Mouse (Mus musculus) hindbrain, embryonic 13.5 days (tissue): ENCODE results near the gene Il10. TPM values are rescaled to one million over a fixed set of nuclear protein-coding genes. Genes with fewer than 3 reads are reported as not detected.

Source experiments
- ATAC-seq: fragments of 200-750 bp; cut with Nextera tagmentation; 2 replicates; pipeline ENCODE4 v1.8.0; 2017; ENCODE audit warnings: moderate TSS enrichment; ENCODE audit not compliant: low FRiP score
- H3K27ac ChIP-seq: fragments of 300-500 bp; sonication (generic); 2 replicates; pipeline ENCODE4 v1.5.1; 2015; ENCODE audit warnings: inconsistent platforms, mild to moderate bottlenecking, moderate library complexity
- H3K27me3 ChIP-seq: fragments of 300-500 bp; sonication (generic); 2 replicates; pipeline ENCODE4 v1.6.1; 2015; ENCODE audit warnings: mild to moderate bottlenecking, inconsistent platforms
- H3K36me3 ChIP-seq: fragments of 300-500 bp; sonication (generic); 2 replicates; pipeline ENCODE4 v1.6.1; 2015; ENCODE audit warnings: mild to moderate bottlenecking, inconsistent platforms
- H3K4me1 ChIP-seq: fragments of 300-500 bp; sonication (generic); replicated peaks from 2 replicates; pipeline ENCODE4 v1.6.1; 2015; ENCODE audit warnings: inconsistent platforms
- H3K4me2 ChIP-seq: fragments of 300-500 bp; sonication (generic); 2 replicates; pipeline ENCODE4 v1.6.1; 2015; ENCODE audit warnings: inconsistent platforms, mild to moderate bottlenecking, moderate library complexity
- H3K4me3 ChIP-seq: fragments of 300-500 bp; sonication (generic); 2 replicates; pipeline ENCODE4 v1.5.1; 2015; ENCODE audit warnings: mild to moderate bottlenecking, inconsistent platforms
- H3K9ac ChIP-seq: fragments of 300-500 bp; sonication (generic); 2 replicates; pipeline ENCODE4 v1.6.1; 2015; ENCODE audit warnings: mild to moderate bottlenecking, inconsistent platforms
- H3K9me3 ChIP-seq: fragments of 300-500 bp; sonication (generic); 2 replicates; pipeline ENCODE4 v1.6.1; 2016; ENCODE audit warnings: inconsistent platforms
- WGBS: fragments of 180-500 bp; shearing (Covaris S2); methylation state at CpG from one replicate; pipeline ENCODE4 v1.1.7; 2015; 5-methylcytosine and 5-hydroxymethylcytosine counted together
- polyA plus RNA-seq: library from polyadenylated mRNA; unstranded; fragments of >200 nt; fragmentation: Nextera tagmentation; extraction: Ambion mirVana; gene quantifications from 2 replicates; pipeline ENCODE4 v1.2.1, GENCODE M21; 2015

The Il10 gene
- polyA plus RNA-seq, 1 experiment from 2014 or later: not detected

DNA sequence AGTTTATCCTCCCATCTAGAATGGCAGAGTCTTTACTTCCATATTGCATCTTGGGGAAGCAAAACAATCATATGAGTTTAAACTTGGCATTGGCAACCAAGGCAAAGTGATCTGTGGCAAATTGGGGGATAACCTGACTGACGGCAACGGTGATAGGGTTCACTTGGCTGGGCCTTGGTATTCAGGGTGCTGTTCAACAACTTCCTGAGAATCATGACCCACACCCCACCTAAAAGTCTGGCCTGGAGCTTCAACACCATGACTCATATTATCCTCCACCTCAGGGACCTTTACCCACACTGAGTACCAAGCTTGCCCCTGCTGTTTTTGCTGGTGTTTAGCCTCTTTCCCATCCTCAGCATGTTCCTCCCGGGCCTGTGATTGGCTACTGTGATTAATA is 19.3 kb upstream of the Il10 start:
- no peak overlapping the region for H3K4me3 ChIP-seq
- 90% methylated on average over 3 of the region's 3 CpGs for WGBS
- H3K36me3 ChIP-seq: no peaks in the 10 kb centered on the region
- no peak for ATAC-seq
- no peaks in the 10 kb centered on the region for H3K4me1 ChIP-seq
- H3K9ac ChIP-seq: no peak overlapping the region
- H3K4me2 ChIP-seq: no peak overlapping the region
- no peaks in the 10 kb centered on the region for H3K9me3 ChIP-seq
- H3K27ac ChIP-seq: no peak overlapping the region
- no peaks in the 10 kb centered on the region for H3K27me3 ChIP-seq

DNA sequence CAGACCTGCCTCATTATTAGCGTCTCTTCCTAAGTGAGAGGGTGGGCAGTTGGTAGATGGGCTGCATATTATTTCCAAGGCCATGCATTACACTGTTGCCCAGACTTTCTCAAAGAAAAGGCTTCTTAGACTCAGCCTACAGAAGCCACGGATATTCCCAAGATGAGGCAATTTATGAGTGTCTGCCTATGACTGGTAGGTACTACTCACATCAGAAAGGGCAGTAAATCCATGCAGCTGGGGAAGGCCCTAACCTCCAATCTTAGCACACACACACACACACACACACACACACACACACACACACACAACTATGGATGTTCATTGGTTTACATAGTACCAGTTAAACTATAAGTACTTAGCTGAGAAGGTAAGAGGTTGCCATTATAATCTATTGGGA is 17.1 kb upstream of the Il10 start:
- no peak for ATAC-seq
- WGBS: 93% methylated on average over 2 of the region's 2 CpGs

DNA sequence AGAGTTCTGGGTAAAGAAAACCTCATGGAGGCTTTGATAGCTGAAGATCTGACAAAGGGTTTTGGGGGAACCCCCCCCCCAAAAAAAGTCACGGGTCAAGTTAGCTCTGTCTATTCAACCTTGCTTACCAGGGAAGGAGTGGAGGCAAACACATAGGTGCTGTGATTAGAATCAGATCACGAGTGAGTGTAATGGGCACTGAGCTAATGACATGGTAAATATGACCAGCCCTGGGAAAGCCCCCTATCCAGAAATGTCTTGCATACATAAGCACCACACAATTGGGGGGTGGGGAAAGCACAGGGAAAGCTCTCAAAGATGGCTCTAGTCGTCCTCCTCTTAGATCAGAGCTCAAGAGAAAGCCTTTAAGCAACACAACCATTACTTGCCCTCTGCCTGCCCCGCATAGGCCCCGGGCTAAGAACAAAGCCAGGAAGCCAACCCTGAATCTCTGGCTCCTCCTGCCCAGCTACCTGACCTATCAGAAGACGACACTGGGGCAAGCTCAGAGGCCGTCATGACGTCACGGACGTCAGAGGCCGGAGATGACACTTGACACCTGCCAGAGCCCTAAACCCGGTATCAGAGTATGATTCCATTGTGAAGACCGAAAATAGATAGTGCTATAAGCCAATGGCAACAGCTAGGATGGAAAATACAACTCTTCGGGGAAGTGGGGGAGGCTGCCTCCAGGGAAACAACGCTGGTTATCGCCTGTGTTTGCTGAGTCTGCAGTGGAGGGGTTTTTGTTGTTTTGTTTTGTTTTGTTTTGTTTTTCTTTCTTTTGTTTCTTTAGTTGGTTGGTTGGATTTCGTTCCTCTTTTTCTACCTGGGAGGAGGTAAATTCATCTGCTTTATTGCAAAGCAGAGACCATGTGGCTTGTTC is 16.4 kb upstream of the Il10 start:
- Histone ChIP-seq H3K4me2 (no peak overlapping the region), H3K27ac (no peak overlapping the region), H3K4me3 (no peak overlapping the region), H3K27me3 (no peaks in the 10 kb centered on the region), H3K4me1 (no peaks in the 10 kb centered on the region), H3K9me3 (no peaks in the 10 kb centered on the region), H3K36me3 (no peaks in the 10 kb centered on the region), H3K9ac (no peak overlapping the region)
- no peak for ATAC-seq
- WGBS: 72% methylated on average over 17 of the region's 17 CpGs

More for the DNA sequence above, 17.1 kb upstream of the Il10 start:
- no peaks in the 10 kb centered on the region for H3K27me3 ChIP-seq
- H3K4me3 ChIP-seq: no peak overlapping the region
- no peaks in the 10 kb centered on the region for H3K4me1 ChIP-seq
- H3K9me3 ChIP-seq: no peaks in the 10 kb centered on the region
- no peak overlapping the region for H3K9ac ChIP-seq
- H3K27ac ChIP-seq: no peak overlapping the region
- no peaks in the 10 kb centered on the region for H3K36me3 ChIP-seq
- no peak overlapping the region for H3K4me2 ChIP-seq

DNA sequence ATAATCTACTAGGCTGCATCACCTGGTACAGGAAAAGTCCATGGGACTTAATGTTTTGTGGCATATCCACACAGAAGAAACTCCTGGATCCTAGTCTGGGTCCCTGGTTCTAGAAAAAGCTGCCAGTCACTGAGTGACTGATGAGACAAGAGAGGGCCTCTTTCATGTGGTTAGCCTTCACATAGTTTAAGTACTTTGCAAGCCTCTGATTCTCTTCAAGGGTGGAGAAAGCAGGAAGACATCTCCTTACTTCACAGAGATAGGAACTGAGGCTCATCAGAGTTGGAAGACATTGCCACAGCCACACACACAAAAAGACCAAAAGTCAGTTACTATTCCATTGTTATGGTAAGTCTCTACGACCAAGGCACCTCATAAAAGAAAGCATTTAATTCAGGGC is 13.6 kb upstream of the Il10 start:
- no peak for ATAC-seq
- Histone ChIP-seq H3K4me1 (no peaks in the 10 kb centered on the region), H3K9me3 (no peaks in the 10 kb centered on the region), H3K36me3 (no peaks in the 10 kb centered on the region), H3K4me2 (no peak overlapping the region), H3K27me3 (no peaks in the 10 kb centered on the region), H3K9ac (no peak overlapping the region), H3K4me3 (no peak overlapping the region), H3K27ac (no peak overlapping the region)
- 50% methylated on average over 1 of the region's 1 CpGs for WGBS

DNA sequence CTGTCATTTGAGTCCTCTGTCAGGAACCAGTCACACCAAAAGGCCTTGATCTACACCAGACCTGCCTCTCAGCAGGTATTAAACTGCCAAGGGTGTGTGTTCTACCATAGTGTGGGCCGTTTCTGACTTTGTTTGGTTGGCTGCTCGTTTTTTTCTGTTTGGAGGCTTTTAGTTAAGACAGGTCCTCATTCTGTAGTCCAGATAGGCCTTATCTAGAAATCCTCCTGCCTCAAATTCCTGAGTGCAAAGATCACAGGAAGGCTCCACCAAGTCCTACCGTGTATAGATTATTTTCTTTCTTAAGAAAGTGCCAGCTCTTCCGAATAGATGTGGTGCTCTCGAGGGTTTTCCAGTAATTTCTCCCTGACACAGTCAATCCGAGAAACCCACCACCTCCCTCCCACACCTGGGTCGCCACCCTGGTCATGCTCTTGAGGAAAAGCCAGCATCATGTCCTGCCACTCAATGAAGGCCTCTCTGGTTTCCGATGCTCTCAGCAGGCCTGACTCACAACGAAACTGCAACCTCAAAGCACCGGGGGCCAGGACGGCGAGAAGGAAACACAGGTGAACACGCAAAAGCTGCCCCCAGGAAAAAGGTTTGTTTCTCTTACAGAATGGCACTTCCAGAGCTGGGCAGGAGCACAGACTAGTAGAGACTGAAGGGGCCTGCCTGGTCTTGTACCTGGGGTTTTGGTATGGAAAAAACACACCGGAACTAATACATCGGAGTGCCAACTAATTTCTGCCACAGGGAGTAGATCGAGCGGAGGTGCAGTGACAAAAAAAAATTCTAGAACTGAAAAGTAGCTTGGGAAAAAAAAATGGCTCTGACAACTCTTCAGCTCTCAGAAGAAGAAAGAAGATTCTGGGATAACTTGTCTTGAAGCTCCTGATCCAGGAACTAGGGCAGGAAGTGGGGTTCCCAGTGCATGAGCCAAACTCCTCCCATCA is 9.2 kb upstream of the Il10 start:
- Histone ChIP-seq H3K4me3 (no peak overlapping the region), H3K36me3 (no peaks in the 10 kb centered on the region), H3K27me3 (no peaks in the 10 kb centered on the region), H3K4me1 (no peaks in the 10 kb centered on the region), H3K27ac (no peak overlapping the region), H3K9ac (no peak overlapping the region), H3K9me3 (no peaks in the 10 kb centered on the region), H3K4me2 (no peak overlapping the region)
- WGBS: 89% methylated on average over 17 of the region's 17 CpGs
- ATAC-seq: no peak

DNA sequence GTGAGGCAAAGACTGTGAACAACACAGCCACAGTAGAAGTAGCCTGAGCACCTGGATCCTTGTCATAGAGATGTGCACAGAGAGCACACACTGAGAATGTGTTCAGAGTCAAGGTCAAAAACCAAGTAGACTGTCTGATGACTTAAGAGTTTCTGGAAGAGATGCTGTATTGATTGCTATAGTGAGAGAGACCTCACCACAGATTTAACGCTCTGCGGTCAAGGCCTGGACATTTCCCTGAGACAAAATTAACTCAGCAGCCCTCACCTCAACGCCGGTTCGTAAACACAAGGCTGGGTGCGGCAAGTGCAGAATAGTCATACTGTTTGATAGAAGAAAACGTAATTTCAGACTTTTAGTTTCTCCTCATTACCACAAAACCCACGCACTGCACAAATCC is 7.2 kb upstream of the Il10 start:
- no peaks in the 10 kb centered on the region for H3K27me3 ChIP-seq
- no peaks in the 10 kb centered on the region for H3K4me1 ChIP-seq
- H3K36me3 ChIP-seq: no peaks in the 10 kb centered on the region
- no peaks in the 10 kb centered on the region for H3K9me3 ChIP-seq
- no peak overlapping the region for H3K27ac ChIP-seq
- no peak overlapping the region for H3K4me3 ChIP-seq
- H3K4me2 ChIP-seq: no peak overlapping the region
- no peak overlapping the region for H3K9ac ChIP-seq
- WGBS: 91% methylated on average over 8 of the region's 8 CpGs
- ATAC-seq: no peak

DNA sequence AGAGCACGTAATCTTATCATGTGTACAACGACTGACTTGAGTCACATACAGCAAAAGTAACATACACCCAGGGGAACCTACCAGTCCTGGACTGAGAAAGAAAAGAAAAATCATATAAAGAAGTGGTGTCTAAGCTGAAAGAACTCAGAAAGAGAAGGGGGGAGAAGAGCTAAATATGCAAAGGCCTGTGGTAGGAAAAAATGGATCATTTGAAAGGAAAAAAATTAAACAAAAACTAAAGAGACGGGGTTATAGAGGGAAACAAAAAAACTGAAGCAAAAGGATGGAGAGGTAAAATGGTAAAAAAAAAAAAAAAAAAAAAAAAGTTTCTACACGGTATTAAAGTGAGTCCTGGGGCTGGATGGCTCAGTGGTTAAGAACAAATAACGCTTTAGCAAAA is 5.7 kb upstream of the Il10 start:
- Histone ChIP-seq H3K9ac (no peak overlapping the region), H3K4me2 (no peak overlapping the region), H3K4me3 (no peak overlapping the region), H3K36me3 (no peaks in the 10 kb centered on the region), H3K4me1 (no peaks in the 10 kb centered on the region), H3K27ac (no peak overlapping the region), H3K9me3 (no peaks in the 10 kb centered on the region), H3K27me3 (no peaks in the 10 kb centered on the region)
- 94% methylated on average over 5 of the region's 5 CpGs for WGBS
- ATAC-seq: no peak

DNA sequence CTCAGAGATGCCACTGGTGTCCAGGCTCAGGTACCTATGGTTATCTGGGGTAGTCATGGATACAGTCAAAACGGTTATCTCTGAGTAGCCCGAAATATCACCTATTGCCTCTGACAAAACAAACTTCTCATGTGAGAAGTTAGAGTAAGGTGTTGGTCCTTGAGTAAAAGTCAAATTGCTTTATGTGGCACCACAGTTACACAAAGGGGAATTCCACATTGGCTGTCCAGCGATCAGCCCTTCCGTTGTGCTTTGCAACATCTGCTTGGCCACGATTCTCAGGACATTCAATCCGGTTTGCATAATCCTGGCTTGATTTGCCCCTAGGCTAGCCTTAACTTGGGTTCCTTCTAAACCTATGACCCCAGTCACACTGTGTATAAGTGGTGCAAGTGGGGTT is 4.4 kb upstream of the Il10 start:
- WGBS: 93% methylated on average over 6 of the region's 6 CpGs
- H3K4me1 ChIP-seq: no peaks in the 10 kb centered on the region
- H3K27me3 ChIP-seq: no peaks in the 10 kb centered on the region
- no peak overlapping the region for H3K27ac ChIP-seq
- H3K4me2 ChIP-seq: no peak overlapping the region
- no peak overlapping the region for H3K4me3 ChIP-seq
- no peaks in the 10 kb centered on the region for H3K9me3 ChIP-seq
- no peaks in the 10 kb centered on the region for H3K36me3 ChIP-seq
- ATAC-seq: no peak
- no peak overlapping the region for H3K9ac ChIP-seq

DNA sequence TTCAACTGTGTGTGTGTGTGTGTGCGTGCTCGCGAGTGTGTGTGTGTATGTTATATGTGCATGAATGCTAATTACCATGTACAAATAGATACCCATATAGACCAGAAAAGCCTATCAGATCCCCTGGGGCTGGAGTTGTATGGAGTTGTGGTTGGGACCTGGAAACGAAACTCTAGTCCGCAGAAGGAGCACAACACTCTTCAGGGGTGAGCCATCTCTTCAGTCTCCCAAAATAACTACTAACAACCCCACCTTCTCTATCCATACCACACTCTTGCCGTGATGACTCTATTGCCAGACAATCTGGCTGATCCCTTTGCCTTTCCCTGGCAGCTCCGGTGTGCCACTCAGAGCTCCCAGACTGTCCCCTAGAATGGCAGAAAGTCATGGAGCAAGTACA is 3.8 kb upstream of the Il10 start:
- Histone ChIP-seq H3K4me1 (no peaks in the 10 kb centered on the region), H3K4me3 (no peak overlapping the region), H3K9ac (no peak overlapping the region), H3K27me3 (no peaks in the 10 kb centered on the region), H3K36me3 (no peaks in the 10 kb centered on the region), H3K9me3 (no peaks in the 10 kb centered on the region), H3K27ac (no peak overlapping the region), H3K4me2 (no peak overlapping the region)
- WGBS: 93% methylated on average over 7 of the region's 7 CpGs
- no peak for ATAC-seq

DNA sequence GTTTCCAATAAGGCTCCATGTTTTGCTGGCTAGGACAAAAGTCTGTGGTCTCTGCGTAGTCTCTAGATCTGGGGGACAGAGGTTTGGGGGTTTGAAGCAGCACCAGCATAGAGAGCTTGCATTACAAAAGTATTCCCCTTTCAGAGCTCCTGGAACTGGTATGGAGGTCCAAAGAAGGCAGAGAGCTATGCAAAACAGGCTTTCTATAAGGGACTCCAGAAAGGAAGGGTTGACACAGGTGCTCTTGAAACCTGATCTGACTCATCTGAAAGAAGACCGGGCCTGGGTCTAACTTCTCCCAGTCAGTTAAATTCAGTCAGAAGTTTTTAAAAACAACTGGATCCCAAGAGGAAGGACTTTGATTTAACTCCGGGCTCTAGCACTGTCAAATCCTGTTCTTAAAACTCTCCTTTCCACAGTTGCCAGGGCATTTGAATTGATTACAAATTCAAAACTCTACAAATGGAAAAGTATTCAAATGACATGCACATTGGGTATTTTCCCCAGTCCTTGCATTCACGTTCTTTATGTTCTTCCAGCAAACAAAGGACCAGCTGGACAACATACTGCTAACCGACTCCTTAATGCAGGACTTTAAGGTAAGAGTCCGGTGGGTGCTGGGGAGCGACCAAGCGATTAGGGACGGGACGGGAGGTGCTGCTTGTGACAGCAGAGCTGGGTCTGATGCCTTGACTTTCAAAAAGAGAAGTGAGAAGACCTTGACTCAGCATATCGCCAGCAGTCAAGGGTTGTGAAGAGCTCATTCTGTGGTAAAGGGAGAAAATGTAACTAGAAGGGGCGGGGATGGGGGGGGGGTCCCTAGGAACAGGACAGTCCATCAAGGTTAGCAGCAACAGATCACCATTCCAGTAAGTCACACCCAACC is 1.0 kb downstream of the Il10 start:
- Histone ChIP-seq H3K27me3 (no peaks in the 10 kb centered on the region), H3K4me1 (no peaks in the 10 kb centered on the region), H3K4me2 (no peak overlapping the region), H3K36me3 (no peaks in the 10 kb centered on the region), H3K9me3 (no peaks in the 10 kb centered on the region), H3K27ac (no peak overlapping the region), H3K4me3 (no peak overlapping the region), H3K9ac (no peak overlapping the region)
- whole genome bisulfite sequencing: 55% methylated on average over 12 of the region's 12 CpGs
- ATAC-seq: no peak

DNA sequence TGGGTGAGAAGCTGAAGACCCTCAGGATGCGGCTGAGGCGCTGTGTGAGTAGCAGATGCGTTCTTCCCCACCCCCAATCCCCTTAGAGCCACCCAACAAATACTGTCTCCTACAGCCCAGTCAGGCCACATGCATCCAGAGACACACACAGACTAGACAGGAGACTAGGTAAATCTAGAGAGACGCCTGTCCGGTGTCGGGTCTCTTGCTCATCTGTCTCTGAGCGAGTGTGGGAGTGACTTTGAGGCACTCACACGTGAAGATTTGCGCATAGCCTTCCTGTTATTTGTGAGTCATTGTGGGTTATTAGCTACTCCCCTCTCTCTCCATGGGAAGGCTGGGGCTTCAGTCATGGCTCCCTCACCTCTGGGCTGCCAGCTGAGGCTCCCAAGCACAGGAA is 1.8 kb downstream of the Il10 start:
- Histone ChIP-seq H3K4me1 (no peaks in the 10 kb centered on the region), H3K9me3 (no peaks in the 10 kb centered on the region), H3K36me3 (no peaks in the 10 kb centered on the region), H3K27ac (no peak overlapping the region), H3K27me3 (no peaks in the 10 kb centered on the region), H3K9ac (no peak overlapping the region), H3K4me2 (no peak overlapping the region), H3K4me3 (no peak overlapping the region)
- WGBS: 79% methylated on average over 9 of the region's 9 CpGs
- ATAC-seq: no peak
